Mouse (Mus musculus) MEL (cell line): Measurements from ENCODE around the gene Oprm1.

Experiments used
- BHLHE40 ChIP-seq: IDR thresholded peaks from 2 replicates; pipeline ENCODE4 v1.6.1; 2012; ENCODE audit warnings: low read depth, mild to moderate bottlenecking, inconsistent platforms, low read length, improper control_type of control experiment, borderline replicate concordance
- CTCF ChIP-seq, 3 experiments: IDR thresholded peaks in 2 of 3; conservative IDR thresholded peaks in 1 of 3; 2 replicates each; pipeline ENCODE4 v1.5.1; 2011 to 2012; ENCODE audit warnings: low read length in 3 of 3, low read depth in 2 of 3, mild to moderate bottlenecking in 2 of 3, improper control_type of control experiment in 1 of 3, inconsistent platforms in 1 of 3, mixed read lengths in 1 of 3, moderate library complexity in 1 of 3; ENCODE audit not compliant: control insufficient read depth in 1 of 3, insufficient read depth in 1 of 3, poor library complexity in 1 of 3, severe bottlenecking in 1 of 3
- EP300 ChIP-seq, 2 experiments: IDR thresholded peaks; 2 replicates each; pipeline ENCODE4 v1.6.1; 2011; ENCODE audit warnings: improper control_type of control experiment in 2 of 2, low read length in 2 of 2, low read depth in 1 of 2, mild to moderate bottlenecking in 1 of 2
- GATA1 ChIP-seq: IDR thresholded peaks from 2 replicates; pipeline ENCODE4 v1.6.1; 2011; ENCODE audit warnings: low read depth, low read length, improper control_type of control experiment
- JUND ChIP-seq: IDR thresholded peaks from 2 replicates; pipeline ENCODE4 v1.6.1; 2011; ENCODE audit warnings: low read depth, mild to moderate bottlenecking, improper control_type of control experiment, low read length
- MAZ ChIP-seq: IDR thresholded peaks from 2 replicates; pipeline ENCODE4 v1.6.1; 2012; ENCODE audit warnings: low read depth, mild to moderate bottlenecking, inconsistent platforms, low read length, improper control_type of control experiment
- POLR2A ChIP-seq, 2 experiments: IDR thresholded peaks; 2 replicates each; pipeline ENCODE4 v1.6.1; 2011 to 2012; ENCODE audit warnings: low read length in 2 of 2, mild to moderate bottlenecking in 2 of 2, control low read depth in 1 of 2, improper control_type of control experiment in 1 of 2, low read depth in 1 of 2, moderate library complexity in 1 of 2; ENCODE audit not compliant: control insufficient read depth in 1 of 2, insufficient read depth in 1 of 2, poor library complexity in 1 of 2
- RCOR1 ChIP-seq: IDR thresholded peaks from 2 replicates; pipeline ENCODE4 v1.6.1; 2012; ENCODE audit warnings: low read depth, mild to moderate bottlenecking, inconsistent platforms, low read length, improper control_type of control experiment
- SIN3A ChIP-seq: IDR thresholded peaks from 2 replicates; pipeline ENCODE4 v1.6.1; 2012; ENCODE audit warnings: low read length, improper control_type of control experiment, inconsistent platforms
- USF1 ChIP-seq: IDR thresholded peaks from 2 replicates; pipeline ENCODE4 v1.6.1; 2014; ENCODE audit warnings: low read depth, mild to moderate bottlenecking, inconsistent platforms, low read length, improper control_type of control experiment, moderate library complexity
- ZC3H11A ChIP-seq: IDR thresholded peaks from 2 replicates; pipeline ENCODE4 v1.6.1; 2012; ENCODE audit warnings: low read depth, mild to moderate bottlenecking, inconsistent platforms, low read length, improper control_type of control experiment

DNA sequence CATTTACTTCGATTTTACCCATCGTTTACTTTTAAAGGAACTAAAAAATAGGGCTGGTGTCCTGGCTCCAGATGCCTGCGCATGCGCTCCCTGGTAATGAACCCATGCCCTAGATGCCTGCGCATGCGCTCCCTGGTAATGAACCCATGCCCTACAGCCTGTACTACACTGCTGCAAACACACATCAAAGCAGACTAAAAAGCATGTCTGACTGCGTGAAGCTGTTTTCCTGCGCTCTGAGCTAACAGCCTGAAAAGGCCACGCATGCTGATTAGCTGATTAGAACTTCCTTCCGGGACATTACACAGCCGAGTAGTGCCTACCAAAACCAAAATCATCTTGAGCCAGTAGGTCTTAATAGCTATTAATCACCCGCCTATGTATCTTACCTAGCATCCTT lies 277.2 kb downstream of the Oprm1 start:
- TF ChIP-seq GATA1 (no peak), CTCF (IDR thresholded peaks at IDR 0.05 in 2 of 3, conservative IDR thresholded peaks at IDR 0.05 in 1 of 3; ENCODE audit: control insufficient read depth in 1 of 3, insufficient read depth in 1 of 3, low read depth in 2 of 3, low read length in 3 of 3, poor library complexity in 1 of 3, severe bottlenecking in 1 of 3) (no peak), EP300 (IDR thresholded peaks at IDR 0.05; ENCODE audit: low read depth in 1 of 2, low read length in 2 of 2) (no peak), USF1 (no peak), MAZ (no peak), POLR2A (IDR thresholded peaks at IDR 0.05; ENCODE audit: control insufficient read depth in 1 of 2, insufficient read depth in 1 of 2, low read depth in 1 of 2, low read length in 2 of 2, poor library complexity in 1 of 2) (no peak), ZC3H11A (no peak), RCOR1 (no peak), BHLHE40 (no peak), JUND (no peak), SIN3A (no peak)
